In the genomic region with DNA sequence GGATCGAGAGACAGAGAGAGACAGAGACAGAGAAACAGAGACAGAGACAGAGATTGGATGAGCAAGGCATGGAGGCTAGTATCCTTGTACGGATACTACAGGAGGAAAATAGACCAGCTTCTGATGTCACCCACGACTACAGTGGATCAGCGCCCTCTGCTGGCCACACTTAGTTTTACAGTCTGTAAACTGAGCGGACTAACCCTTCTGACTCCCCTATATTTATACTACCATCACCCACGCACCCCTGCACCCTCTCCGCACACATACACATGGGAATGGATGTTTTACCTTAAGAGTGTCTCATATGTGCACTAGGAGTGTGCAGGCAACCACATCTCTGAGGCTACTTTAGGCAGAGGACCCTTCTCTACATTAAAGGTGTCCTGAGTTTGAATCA, we compare ENCODE assay signal across 8 mouse cellular contexts. TPM values are rescaled to one million over a fixed set of nuclear protein-coding genes. Genes with fewer than 3 reads are reported as not detected.
DNase-seq lines count a peak whose midpoint lies in the region; ATAC-seq and TF ChIP-seq lines count a peak whose summit lies in the region.

No protein-coding gene starts in this region.

- H3K36me3 ChIP-seq in liver, adult 2 months (ENCODE audit: control insufficient read depth, insufficient read depth, low read length), result no peaks in the 10 kb centered on the region
- no peaks in the 10 kb centered on the region for H3K36me3 ChIP-seq in liver, embryonic 11.5 days (ENCODE audit: control insufficient read depth, insufficient read depth, low read length)
- no peaks in the 10 kb centered on the region for H3K36me3 ChIP-seq in embryonic facial prominence, embryonic 14.5 days (ENCODE audit: control insufficient read depth, insufficient read depth, low read length)
- no peaks in the 10 kb centered on the region for H3K36me3 ChIP-seq in hindbrain, embryonic 15.5 days
- H3K36me3 ChIP-seq in neural tube, embryonic 12.5 days, result no peaks in the 10 kb centered on the region

- DNase-seq in liver, adult 2 months (ENCODE audit: extremely low read depth, low read depth, low spot score), result peak; percentile 22
- DNase-seq in liver, embryonic 11.5 days (ENCODE audit: low spot score), result no peak
- peak; percentile 37 for DNase-seq in embryonic facial prominence, embryonic 14.5 days (ENCODE audit: low spot score)
- DNase-seq in left cerebral cortex, postnatal 36 days (ENCODE audit: low spot score in 2 of 2), result peak; percentile 47 to 65
- peak; percentile 10 to 17 for DNase-seq in thymus, postnatal 36 days

- no peak overlapping the region for H3K27ac ChIP-seq in liver, adult 2 months (replicated peaks; ENCODE audit: insufficient read depth, low read depth, low read length)
- H3K27ac ChIP-seq in liver, embryonic 11.5 days (ENCODE audit: low read depth, low read length), result no peak overlapping the region
- H3K27ac ChIP-seq in bone marrow macrophage, adult 2 months (ENCODE audit: insufficient read depth, low read depth, low read length), result no peak overlapping the region
- no peak overlapping the region for H3K27ac ChIP-seq in embryonic facial prominence, embryonic 14.5 days (replicated peaks; ENCODE audit: low read depth, low read length)
- no peak overlapping the region for H3K27ac ChIP-seq in hindbrain, embryonic 15.5 days (replicated peaks)
- H3K27ac ChIP-seq in neural tube, embryonic 12.5 days, result no peak overlapping the region

- no peaks in the 10 kb centered on the region for H3K79me2 ChIP-seq in liver, adult 2 months (ENCODE audit: control insufficient read depth, insufficient read depth, low read length)

- no peaks in the 10 kb centered on the region for H3K27me3 ChIP-seq in liver, adult 2 months (ENCODE audit: control insufficient read depth, insufficient read depth, low read length)
- no peaks in the 10 kb centered on the region for H3K27me3 ChIP-seq in liver, embryonic 11.5 days (replicated peaks; ENCODE audit: control insufficient read depth, insufficient read depth, low read length)
- H3K27me3 ChIP-seq in embryonic facial prominence, embryonic 14.5 days (replicated peaks; ENCODE audit: control insufficient read depth, insufficient read depth, low read length), result no peaks in the 10 kb centered on the region
- H3K27me3 ChIP-seq in hindbrain, embryonic 15.5 days, result no peaks in the 10 kb centered on the region
- H3K27me3 ChIP-seq in neural tube, embryonic 12.5 days (replicated peaks), result no peaks in the 10 kb centered on the region

- no peak overlapping the region for H3K4me2 ChIP-seq in liver, embryonic 11.5 days
- no peak overlapping the region; the same call in 1 of the 2 replicates for H3K4me2 ChIP-seq in embryonic facial prominence, embryonic 14.5 days (ENCODE audit: low read depth, low read length)
- no peak overlapping the region for H3K4me2 ChIP-seq in hindbrain, embryonic 15.5 days
- H3K4me2 ChIP-seq in neural tube, embryonic 12.5 days (replicated peaks), result no peak overlapping the region

- peak; percentile 66; the same call in 1 of the 2 replicates for TF ChIP-seq CTCF in liver, adult 2 months (IDR thresholded peaks at IDR 0.05; ENCODE audit: low read depth, low read length)
- peak; percentile 46 for TF ChIP-seq CTCF in bone marrow macrophage, adult 2 months (IDR thresholded peaks at IDR 0.05; ENCODE audit: low read depth, low read length)

- no peak overlapping the region for H3K4me3 ChIP-seq in liver, adult 2 months (ENCODE audit: insufficient read depth, low read depth, low read length)
- no peak overlapping the region for H3K4me3 ChIP-seq in liver, embryonic 11.5 days (ENCODE audit: low read depth, low read length)
- H3K4me3 ChIP-seq in bone marrow macrophage, adult 2 months (ENCODE audit: insufficient read depth, low read length), result no peak overlapping the region
- no peak overlapping the region for H3K4me3 ChIP-seq in embryonic facial prominence, embryonic 14.5 days (ENCODE audit: low read depth, low read length)
- no peak overlapping the region for H3K4me3 ChIP-seq in hindbrain, embryonic 15.5 days
- no peak overlapping the region for H3K4me3 ChIP-seq in neural tube, embryonic 12.5 days

- TF ChIP-seq POLR2A in liver, adult 2 months (IDR thresholded peaks at IDR 0.05; ENCODE audit: extremely low read depth, insufficient read depth, low read length), result no peak
- no peak for TF ChIP-seq POLR2A in bone marrow macrophage, adult 2 months (IDR thresholded peaks at IDR 0.05; ENCODE audit: borderline replicate concordance, low read depth, low read length)

- 12% methylated on average over 7 of the region's 7 CpGs for WGBS in liver, adult 2 months
- WGBS in liver, embryonic 11.5 days, result 20% methylated on average over 7 of the region's 7 CpGs
- WGBS in embryonic facial prominence, embryonic 14.5 days, result 17% methylated on average over 7 of the region's 7 CpGs
- WGBS in hindbrain, embryonic 15.5 days, result 20% methylated on average over 7 of the region's 7 CpGs
- WGBS in neural tube, embryonic 12.5 days, result 14% methylated on average over 7 of the region's 7 CpGs

- no peak overlapping the region for H3K9ac ChIP-seq in liver, adult 2 months (ENCODE audit: low read depth, low read length)
- H3K9ac ChIP-seq in liver, embryonic 11.5 days (ENCODE audit: low read depth, low read length), result no peak overlapping the region
- H3K9ac ChIP-seq in embryonic facial prominence, embryonic 14.5 days (ENCODE audit: low read depth, low read length), result no peak overlapping the region
- no peak overlapping the region for H3K9ac ChIP-seq in hindbrain, embryonic 15.5 days
- no peak overlapping the region for H3K9ac ChIP-seq in neural tube, embryonic 12.5 days

- no peaks in the 10 kb centered on the region for H3K9me3 ChIP-seq in liver, embryonic 11.5 days (ENCODE audit: control insufficient read depth, low read length)
- peaks cover 4% of the 10 kb centered on the region; the same call in 1 of the 2 replicates for H3K9me3 ChIP-seq in embryonic facial prominence, embryonic 14.5 days (ENCODE audit: control insufficient read depth, low read length)
- no peaks in the 10 kb centered on the region for H3K9me3 ChIP-seq in hindbrain, embryonic 15.5 days
- H3K9me3 ChIP-seq in neural tube, embryonic 12.5 days, result no peaks in the 10 kb centered on the region

- no peak for ATAC-seq in liver, embryonic 11.5 days (replicated peaks; ENCODE audit: low FRiP score)
- ATAC-seq in embryonic facial prominence, embryonic 14.5 days (ENCODE audit: low read depth), result 0 out of 2 replicates have a peak, but pooled peaks have one; percentile 26
- ATAC-seq in hindbrain, embryonic 15.5 days (ENCODE audit: low FRiP score, low read depth), result 0 out of 2 replicates have a peak, but pooled peaks have one; percentile 27
- ATAC-seq in neural tube, embryonic 12.5 days (ENCODE audit: low FRiP score, low read depth), result 0 out of 2 replicates have a peak, but pooled peaks have one; percentile 21

- intact Hi-C loops in left cerebral cortex, postnatal 36 days (cut with DNase I), result loop anchor here (5.0 kb wide), 1 partner anchor 1077 kb away; no protein-coding TSS in a partner anchor

- no peaks in the 10 kb centered on the region for H3K4me1 ChIP-seq in liver, adult 2 months (ENCODE audit: control insufficient read depth, insufficient read depth, low read length)
- H3K4me1 ChIP-seq in liver, embryonic 11.5 days (replicated peaks; ENCODE audit: control insufficient read depth, insufficient read depth, low read length), result no peaks in the 10 kb centered on the region
- H3K4me1 ChIP-seq in bone marrow macrophage, adult 2 months (ENCODE audit: control insufficient read depth, insufficient read depth, low read length), result no peaks in the 10 kb centered on the region
- no peaks in the 10 kb centered on the region for H3K4me1 ChIP-seq in embryonic facial prominence, embryonic 14.5 days (ENCODE audit: control insufficient read depth, insufficient read depth, low read length)
- no peaks in the 10 kb centered on the region for H3K4me1 ChIP-seq in hindbrain, embryonic 15.5 days (replicated peaks)
- H3K4me1 ChIP-seq in neural tube, embryonic 12.5 days, result no peaks in the 10 kb centered on the region

RNA-seq across cellular contexts. Expression of a gene that starts 12.4 kb away (rescaled TPM):
- total RNA-seq in liver, adult 2 months (2014; rRNA removed), result not detected in 2 replicates
- not detected in 2 replicates for polyA plus RNA-seq in liver, adult 2 months (2012; rRNA removed)
- 0.09 and 0.37 TPM in 2 replicates for polyA plus RNA-seq in liver, embryonic 11.5 days (2014; fragmentation: Nextera tagmentation; extraction: Ambion mirVana)
- polyA plus RNA-seq in bone marrow macrophage, adult 2 months (2012; ENCODE audit: insufficient read depth, insufficient read length, missing spikeins), result not detected in 2 replicates
- polyA plus RNA-seq in embryonic facial prominence, embryonic 14.5 days (2014; fragmentation: Nextera tagmentation; extraction: Ambion mirVana), result 5.7 and 7.0 TPM in 2 replicates
- polyA plus RNA-seq in hindbrain, embryonic 15.5 days (2015; fragmentation: Nextera tagmentation; extraction: Ambion mirVana), result 4.1 and 8.4 TPM in 2 replicates
- under 1 TPM in 1 of 2 experiments, not detected in 1; 0.20 TPM for total RNA-seq in left cerebral cortex, postnatal 36 days (2021)
- 15.5 and 24.3 TPM in 2 replicates for polyA plus RNA-seq in neural tube, embryonic 12.5 days (2016; fragmentation: Nextera tagmentation; extraction: Ambion mirVana)

RNA-seq across cellular contexts. Expression of a gene that starts 57.0 kb away (rescaled TPM):
- not detected in 2 replicates for total RNA-seq in liver, adult 2 months (2014; rRNA removed)
- not detected in 2 replicates for polyA plus RNA-seq in liver, adult 2 months (2012; rRNA removed)
- polyA plus RNA-seq in liver, embryonic 11.5 days (2014; fragmentation: Nextera tagmentation; extraction: Ambion mirVana), result not detected in 2 replicates
- polyA plus RNA-seq in bone marrow macrophage, adult 2 months (2012; ENCODE audit: insufficient read depth, insufficient read length, missing spikeins), result not detected in 2 replicates
- polyA plus RNA-seq in embryonic facial prominence, embryonic 14.5 days (2014; fragmentation: Nextera tagmentation; extraction: Ambion mirVana), result not detected in 2 replicates
- not detected in 2 replicates for polyA plus RNA-seq in hindbrain, embryonic 15.5 days (2015; fragmentation: Nextera tagmentation; extraction: Ambion mirVana)
- total RNA-seq in left cerebral cortex, postnatal 36 days (2021), result not detected
- not detected in 2 replicates for polyA plus RNA-seq in neural tube, embryonic 12.5 days (2016; fragmentation: Nextera tagmentation; extraction: Ambion mirVana)
